Mouse (Mus musculus) adrenal gland, postnatal 4 days (tissue): Measurements from ENCODE around the gene Dnajc13. TPM values are rescaled to one million over a fixed set of nuclear protein-coding genes. Genes with fewer than 3 reads are reported as not detected.

Source experiments
- DNase-seq, 2 experiments: peaks; one replicate each; pipeline ENCODE4 v3.0.0; 2021 to 2022; ENCODE audit warnings: low spot score in 2 of 2, mixed read lengths in 2 of 2
- long read RNA-seq, 2 experiments: library from polyadenylated mRNA; stranded (forward); transcript quantifications; one replicate each; pipeline ENCODE4 v2.0.0; 2021
- total RNA-seq, 2 experiments: library from RNA; stranded (reverse); gene quantifications; 2 replicates each; pipeline ENCODE4 v1.2.3; 2021

The Dnajc13 gene
- total RNA-seq, result 10 to 100 TPM; 50.6 to 57.1 TPM
- long read RNA-seq, experiment 1, partial matches to known transcripts, result 0 of 3 reads
- long read RNA-seq, experiment 1, other reads (novel, unspliced or antisense), result 3 of 3 reads
- long read RNA-seq, experiment 2, full-length matches to known transcripts, result 2 of 14 reads
- long read RNA-seq, experiment 2, partial matches to known transcripts, result 9 of 14 reads
- long read RNA-seq, experiment 2, other reads (novel, unspliced or antisense), result 3 of 14 reads

DNA sequence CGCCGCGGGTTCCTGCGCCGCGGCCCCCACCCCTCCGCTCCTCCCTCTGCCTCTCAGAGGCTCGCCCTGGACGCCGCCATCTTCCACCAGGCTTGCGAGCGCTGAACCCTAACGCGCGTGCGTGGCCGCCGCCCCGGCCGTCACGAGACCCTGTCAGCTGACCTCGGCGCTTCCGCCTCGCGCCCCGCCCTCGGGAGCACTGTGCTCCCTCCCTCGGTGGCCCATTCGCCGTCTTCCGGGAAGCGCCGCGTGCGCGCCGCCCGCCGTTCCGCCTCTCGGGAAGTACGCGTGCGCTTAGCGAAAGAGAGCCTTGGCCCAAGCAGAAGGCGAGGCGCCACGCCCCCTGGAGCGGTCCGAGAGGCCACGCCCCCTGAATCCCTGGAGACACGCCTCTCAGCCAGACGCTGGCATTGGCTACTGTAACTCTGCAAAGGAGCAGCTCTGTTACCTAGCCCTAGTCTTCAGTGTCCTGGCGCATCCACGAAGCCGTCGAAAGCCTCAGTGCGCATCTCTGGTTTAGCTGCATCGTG lies at the start of gene Dnajc13:
Gene Dnajc13 (minus strand): TSS at position 108 of the 530 bp plus-strand sequence.
- DNase-seq, result peak; percentile 93 to 99

- peak; percentile 32 to 34 for DNase-seq
Observed at GRCm38 (mm10) chr9:104306734-104307133, 44.0 kb upstream of the Dnajc13 start.

DNA sequence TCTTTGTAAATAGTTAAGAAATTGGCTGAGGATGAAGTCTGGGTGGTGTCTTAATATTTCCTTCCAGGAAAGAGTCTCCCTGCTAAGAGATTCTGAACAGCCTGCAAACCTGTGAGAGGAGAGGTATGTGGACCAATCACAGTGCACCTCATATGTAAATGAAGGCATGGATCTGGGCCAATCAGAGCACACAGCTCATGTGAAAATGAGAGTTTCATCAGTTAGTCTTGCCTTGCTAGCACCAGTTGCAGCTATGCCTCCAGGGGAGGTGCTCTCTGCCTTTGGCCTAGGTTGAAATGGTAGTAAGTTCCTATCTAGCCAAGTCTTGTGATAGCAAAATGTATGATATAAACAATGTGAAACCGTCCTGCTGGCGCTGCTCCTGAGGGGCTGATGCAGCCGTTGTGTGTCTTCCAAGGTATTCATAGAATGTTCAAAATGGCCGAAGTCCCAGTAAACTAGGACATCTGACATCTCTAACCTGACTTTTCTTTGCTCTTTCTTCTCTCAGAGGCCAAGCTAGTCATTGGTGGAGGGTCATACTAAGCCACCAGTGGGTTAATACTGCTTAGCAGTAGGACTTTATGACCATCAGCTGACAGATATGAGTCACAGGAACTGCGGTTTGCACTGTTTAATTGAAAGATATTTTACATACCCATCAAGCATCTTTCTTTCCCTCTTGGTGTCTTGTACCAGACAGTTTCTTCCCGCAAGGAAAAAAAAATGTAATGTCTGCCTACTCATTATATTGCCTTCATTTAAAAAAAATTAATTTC lies 42.8 kb upstream of the Dnajc13 start:
- no peak for DNase-seq

DNA sequence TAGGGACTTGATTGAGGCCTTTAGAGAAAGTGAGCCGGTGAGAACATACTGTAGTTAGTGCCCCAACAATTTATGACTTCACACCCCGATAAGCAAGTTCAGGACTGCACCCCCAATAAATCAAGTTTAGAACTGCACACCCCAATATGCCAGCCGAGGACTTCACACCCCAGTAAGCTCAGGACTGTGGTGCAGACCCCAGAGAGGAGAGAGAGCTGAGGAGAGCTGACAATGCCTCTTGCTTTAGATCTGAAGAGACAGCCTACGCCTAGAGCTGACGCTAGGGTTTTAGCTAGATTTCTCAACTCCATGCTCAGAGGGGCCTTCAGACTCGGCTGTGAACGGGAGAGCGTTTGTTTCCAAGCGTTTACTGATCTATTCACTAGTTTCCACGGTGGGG lies 42.1 kb upstream of the Dnajc13 start:
- no peak for DNase-seq

DNA sequence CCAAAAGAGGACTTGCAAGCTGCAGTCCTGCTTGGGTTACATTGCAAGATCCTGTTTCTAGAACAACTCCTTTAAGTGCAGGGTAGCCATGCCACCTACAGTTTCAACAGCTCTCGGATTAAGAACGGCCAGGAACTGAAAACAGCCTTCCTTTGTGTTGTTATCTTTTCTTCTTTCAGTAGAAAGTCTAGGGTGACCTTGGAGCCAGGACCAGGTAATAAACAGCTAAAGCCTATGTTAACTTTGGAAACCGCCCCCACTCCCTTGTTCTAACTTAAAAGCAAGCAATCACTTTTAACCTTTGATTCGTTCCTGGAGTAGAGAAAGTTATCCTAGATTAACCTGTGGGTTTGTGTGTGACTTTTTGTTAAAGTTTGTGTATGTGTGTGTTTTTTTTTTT lies 41.6 kb upstream of the Dnajc13 start:
- DNase-seq, result no peak

- no peak for DNase-seq
Observed at GRCm38 (mm10) chr9:104300569-104300968, 37.8 kb upstream of the Dnajc13 start.

- no peak for DNase-seq
Observed at GRCm38 (mm10) chr9:104297041-104297440, 34.3 kb upstream of the Dnajc13 start.

DNA sequence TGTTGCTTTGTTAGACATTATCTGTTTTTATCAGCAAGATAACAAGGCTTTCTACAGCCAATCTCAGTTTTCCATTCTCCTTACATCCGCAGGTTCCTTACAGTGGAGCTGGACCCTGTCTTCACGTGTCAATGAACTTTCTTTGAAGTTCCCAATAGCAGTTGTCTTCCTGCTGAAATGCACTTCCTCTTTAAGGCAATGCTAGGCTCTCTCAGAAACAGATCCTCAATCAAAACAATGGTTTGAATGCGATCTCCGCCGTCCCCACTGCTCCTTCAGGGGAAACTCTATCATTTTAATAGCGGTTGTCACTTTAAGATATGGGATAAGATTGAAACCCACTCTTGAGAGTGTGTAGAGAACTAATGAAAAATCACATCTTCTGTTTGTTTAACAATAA lies 22.2 kb upstream of the Dnajc13 start:
- no peak for DNase-seq

- no peak for DNase-seq
Observed at GRCm38 (mm10) chr9:104282536-104282935, 19.8 kb upstream of the Dnajc13 start.

DNA sequence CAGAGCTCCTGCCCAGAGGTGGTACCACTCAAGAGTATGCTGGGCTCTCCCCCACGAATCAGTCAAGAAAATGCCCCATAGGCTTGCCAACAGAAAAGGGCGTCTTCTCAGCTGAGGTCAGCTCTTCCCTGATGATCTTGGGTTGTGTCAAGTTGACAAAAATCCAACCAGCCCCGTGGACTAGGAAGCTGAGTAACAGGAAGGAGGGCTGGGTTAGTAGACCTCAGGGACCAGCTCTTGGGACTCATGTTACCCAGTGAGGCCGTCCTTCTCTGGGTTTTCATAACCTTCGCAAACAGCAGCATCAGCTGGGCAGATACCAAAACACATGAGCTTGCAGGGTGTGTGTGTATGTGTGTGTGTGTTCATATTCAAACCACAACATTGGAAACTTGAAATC lies 19.0 kb upstream of the Dnajc13 start:
- DNase-seq, result no peak

DNA sequence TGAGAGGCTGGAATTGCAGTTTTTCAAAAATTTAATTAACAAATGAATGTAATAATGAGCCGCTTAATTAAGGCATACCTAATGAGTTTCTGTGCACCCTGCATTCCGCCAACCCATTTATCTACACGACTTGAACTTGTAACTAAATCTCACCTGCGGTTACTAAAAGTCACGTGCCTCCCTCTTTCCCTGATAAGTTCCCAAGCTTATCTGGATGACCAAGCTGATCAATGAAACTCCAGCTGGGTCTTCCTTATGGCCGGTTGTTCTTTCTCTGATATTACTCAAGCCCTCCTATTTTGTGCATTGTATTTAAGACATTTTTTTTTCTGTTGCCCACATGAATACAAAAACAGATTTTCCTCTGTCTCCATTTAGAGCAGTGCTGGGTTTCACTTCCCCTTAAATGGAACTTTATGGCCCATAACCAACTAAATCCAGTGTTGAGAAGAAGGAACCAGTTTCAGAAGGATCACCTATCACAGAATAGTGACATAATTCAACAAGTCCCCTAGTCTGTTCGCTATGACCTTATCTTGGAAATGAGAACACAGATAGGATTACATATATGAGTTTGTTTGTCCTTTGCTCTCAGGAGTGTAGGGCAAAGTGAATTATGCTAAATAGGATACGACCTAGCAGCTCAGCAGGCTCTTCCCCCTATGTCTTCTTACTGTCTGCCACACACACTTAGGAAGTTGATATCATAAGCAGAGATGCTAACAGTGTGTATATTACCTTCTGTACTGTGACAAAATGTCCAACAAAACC lies 18.2 kb upstream of the Dnajc13 start:
- no peak for DNase-seq

DNA sequence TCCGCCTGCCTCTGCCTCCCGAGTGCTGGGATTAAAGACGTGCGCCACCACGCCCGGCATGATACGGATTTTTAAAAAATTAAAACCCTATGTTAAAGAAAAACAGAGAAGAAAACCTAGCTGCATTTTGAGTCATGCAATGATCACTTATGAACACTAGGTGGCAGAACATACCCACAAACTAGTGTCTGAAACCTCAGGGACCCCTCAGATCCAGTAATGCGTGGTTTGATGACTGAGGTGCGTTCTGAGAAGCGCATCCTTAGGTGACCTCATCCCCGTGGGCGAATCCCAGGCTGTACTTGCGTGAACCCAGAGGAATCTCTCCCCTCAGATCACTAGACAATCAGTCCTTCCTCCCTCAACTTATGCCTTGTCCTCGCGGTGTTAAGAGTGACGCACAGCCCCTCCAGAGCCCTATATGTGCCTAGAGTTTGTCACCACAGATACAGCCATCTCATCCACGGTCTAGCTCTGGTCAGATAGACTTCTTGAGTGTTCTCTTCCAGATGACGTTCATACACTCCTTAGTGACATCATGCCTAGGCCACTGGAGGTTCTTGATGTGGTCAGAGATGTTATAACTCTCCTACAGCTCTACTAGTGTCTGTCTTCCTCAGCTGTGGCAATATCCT lies 14.9 kb upstream of the Dnajc13 start:
- DNase-seq, result no peak

DNA sequence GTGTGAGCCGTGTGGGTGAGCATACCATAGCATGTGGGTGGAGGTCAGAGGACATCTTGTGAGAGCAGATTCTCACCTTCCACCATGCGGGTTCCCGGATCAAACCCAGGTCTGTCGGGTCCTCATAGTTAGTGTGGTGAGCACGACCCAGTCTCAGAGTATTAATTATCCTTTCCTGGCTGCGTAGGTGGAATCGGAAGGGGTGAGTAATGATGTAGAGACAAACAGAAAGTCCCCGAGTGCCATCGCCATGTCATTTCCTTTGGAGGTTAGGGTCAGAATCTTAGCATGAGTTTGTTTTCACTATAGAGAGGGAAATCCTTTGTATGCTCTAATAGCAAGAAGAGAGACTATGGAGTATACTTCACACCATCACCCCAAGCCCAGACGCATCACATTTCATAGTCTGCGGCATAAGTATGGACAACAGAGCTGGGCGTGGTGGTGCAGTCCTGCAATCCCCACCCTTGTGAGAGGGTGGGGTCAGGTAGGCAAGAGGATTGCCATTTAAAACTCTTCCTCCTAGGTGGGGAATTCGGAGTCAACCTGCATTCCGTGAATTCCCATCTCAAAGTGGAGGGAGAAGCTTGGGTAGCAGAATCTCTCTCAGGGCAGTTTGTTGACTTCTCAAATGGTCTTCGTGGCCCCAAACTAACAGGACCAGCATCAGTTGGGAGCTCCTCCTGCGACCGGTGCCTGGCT lies 12.5 kb upstream of the Dnajc13 start:
- DNase-seq, result no peak

DNA sequence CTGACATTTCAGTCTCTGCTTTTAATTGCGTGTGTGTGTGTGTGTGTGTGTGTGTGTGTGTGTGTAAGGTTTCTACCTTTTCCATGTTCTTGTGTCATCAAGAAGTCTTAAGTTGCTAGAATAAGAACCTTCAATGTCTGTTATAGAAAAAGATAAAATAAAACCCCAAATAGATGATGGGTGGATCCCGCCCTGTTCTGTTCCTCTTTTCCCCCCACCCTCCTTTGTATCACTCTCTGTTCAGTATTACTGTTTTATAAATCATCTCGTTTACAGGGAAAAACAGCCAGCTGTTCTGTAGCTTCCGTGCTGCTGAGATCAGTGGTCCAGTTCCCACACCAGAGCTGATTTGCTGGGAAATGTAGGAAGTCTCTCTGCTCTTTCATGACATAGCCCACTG lies 9.3 kb upstream of the Dnajc13 start:
- no peak for DNase-seq

DNA sequence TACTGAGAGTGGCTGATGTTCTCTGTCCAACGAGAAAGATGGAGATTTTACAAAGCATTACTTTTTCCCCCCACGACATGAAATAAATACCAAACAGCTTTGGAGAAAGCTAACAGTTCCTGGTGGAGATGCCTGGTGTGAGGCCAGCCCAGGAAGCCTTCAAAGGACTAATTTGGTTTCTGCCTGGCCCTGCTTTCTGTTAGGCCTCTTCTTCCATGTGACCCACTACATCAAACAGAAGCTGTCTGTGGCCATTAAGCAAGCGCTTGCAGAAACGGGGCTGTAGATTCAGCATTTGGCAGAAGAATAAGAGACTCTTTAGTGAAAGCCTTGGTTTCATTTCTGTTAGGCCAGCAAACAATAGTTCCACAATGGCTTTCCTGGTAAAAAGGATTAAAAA lies 8.9 kb upstream of the Dnajc13 start:
- no peak for DNase-seq

DNA sequence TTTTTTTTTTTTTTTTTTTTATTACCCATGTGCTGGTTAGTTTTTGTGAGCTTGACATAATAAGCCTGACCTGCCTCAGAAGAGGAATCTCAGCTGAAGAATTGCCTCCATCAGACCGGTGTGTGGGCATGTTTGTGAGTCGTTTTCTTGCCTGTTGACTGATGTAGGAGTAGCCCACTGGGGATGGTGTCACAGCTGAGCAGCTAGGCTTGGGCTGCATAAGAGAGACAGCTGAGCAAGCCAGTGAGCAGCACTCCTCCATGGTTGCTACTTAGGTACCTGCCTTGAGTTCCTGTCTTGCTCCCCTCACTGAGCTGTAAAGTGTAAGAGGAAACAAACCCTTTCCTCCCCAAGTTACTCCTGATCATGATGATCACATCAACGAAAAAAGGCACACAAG lies 7.2 kb upstream of the Dnajc13 start:
- DNase-seq, result no peak

- DNase-seq, result no peak
Observed at GRCm38 (mm10) chr9:104269349-104269871, 6.7 kb upstream of the Dnajc13 start.

DNA sequence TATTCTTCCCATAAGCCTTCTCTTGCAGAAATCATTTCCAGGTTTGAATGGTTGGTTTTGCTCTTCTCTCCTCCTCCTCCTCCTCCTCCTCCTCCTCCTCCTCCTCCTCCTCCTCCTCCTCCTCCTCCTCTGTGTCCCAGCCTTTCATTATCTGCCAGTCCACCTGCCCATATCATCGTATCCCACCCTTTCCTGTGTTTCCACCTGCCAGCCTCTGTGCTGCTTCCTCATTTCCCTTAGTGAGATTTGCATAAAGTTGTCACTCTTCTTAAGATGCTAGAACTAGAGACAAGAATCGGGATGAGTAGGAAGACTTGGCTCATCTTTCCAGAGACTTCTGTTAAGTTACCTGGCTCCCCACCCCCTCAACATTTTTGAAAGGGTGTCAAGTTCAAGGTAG lies 1.8 kb upstream of the Dnajc13 start:
- no peak for DNase-seq

DNA sequence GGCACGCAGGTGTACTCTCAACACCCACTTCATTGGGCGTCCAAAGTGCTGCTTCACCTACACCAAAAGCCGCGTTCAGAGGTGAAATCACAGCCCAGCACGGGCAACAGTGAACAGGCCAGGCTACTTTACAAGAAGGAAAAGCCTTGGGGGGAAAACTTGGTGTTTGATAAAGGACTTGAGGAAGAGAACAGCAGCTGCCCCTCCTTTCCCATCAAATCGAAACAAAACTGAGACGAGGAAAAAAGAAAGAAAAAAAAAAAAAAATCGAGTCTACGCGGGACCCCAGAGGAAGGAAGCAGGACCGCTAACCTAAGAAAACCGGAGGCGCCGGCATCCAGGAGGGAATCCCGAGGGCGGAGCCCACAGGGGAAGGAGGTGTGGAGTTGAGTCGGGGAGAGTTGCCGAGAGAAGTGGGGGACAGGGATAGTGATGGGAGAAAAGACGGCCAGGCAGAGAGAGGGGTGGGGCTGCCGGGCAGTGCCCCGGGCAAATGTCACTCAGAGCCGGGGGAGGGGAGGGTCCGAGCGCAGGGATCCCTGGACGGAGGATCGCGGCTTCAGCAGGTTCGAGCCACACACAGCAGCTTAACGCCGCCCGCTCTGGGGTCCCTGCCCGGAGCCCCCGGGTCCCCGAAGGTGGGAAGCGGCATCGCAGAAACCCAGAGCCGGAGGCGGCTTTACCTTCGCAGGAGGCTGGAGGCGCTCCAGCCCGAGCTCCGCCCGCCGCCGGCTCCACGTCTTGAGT lies 541 bp downstream of the Dnajc13 start:
- DNase-seq, result peak; percentile 14 to 21

GRCm38 (mm10) chr9:104260306-104260705 lies 2.4 kb downstream of the Dnajc13 start:
- no peak for DNase-seq
